Mouse (Mus musculus): ENCODE measurements around the gene Larp1.
"Not testable (repeated sequence)": the region's sequence is repeated elsewhere in the genome, so short reads cannot be mapped to it uniquely, and the experiment has no call there.

Gene Larp1

GRCm38 (mm10) chr11:58031176-58031575 is 22.3 kb downstream of the Larp1 start:
- DNase-seq = no peak

GRCm38 (mm10) chr11:58033635-58034034 is 24.8 kb downstream of the Larp1 start:
- peak; percentile 29 for DNase-seq

- peak; percentile 47 for DNase-seq
Measured at GRCm38 (mm10) chr11:58039027-58039426, 30.2 kb downstream of the Larp1 start.

- DNase-seq = no peak
Measured at GRCm38 (mm10) chr11:58042861-58043431, 34.1 kb downstream of the Larp1 start.

- no peak for DNase-seq
Measured at GRCm38 (mm10) chr11:58046438-58046837, 37.6 kb downstream of the Larp1 start.

- DNase-seq = peak; percentile 67
Measured at GRCm38 (mm10) chr11:58057455-58057854, 48.6 kb downstream of the Larp1 start.

GRCm38 (mm10) chr11:58059752-58060151 is 50.9 kb downstream of the Larp1 start:
- DNase-seq = not testable (repeated sequence)

GRCm38 (mm10) chr11:58061218-58061617 is 52.4 kb downstream of the Larp1 start:
- DNase-seq = not testable (repeated sequence)

- DNase-seq = no peak
Measured at GRCm38 (mm10) chr11:58062586-58062985, 53.7 kb downstream of the Larp1 start.

GRCm38 (mm10) chr11:58065025-58065424 is 56.2 kb downstream of the Larp1 start:
- DNase-seq = no peak

GRCm38 (mm10) chr11:58072978-58073377 is 64.1 kb downstream of the Larp1 start:
- DNase-seq = no peak

GRCm38 (mm10) chr11:58077270-58077669 is 68.4 kb downstream of the Larp1 start:
- DNase-seq = no peak

- DNase-seq = no peak
Measured at GRCm38 (mm10) chr11:58081716-58082115, 72.9 kb downstream of the Larp1 start.

GRCm38 (mm10) chr11:58092541-58092940 is 83.7 kb downstream of the Larp1 start:
- DNase-seq = peak; percentile 6

GRCm38 (mm10) chr11:58093021-58093528 is 84.2 kb downstream of the Larp1 start, which contains the start of gene Gm12248:
Gene Gm12248 (minus strand): TSS chr11:58093134.
- DNase-seq = peak; percentile 53

- no peak for DNase-seq
Measured at GRCm38 (mm10) chr11:58094766-58095165, 85.9 kb downstream of the Larp1 start.

- no peak for DNase-seq
Measured at GRCm38 (mm10) chr11:58095561-58095960, 86.7 kb downstream of the Larp1 start.

GRCm38 (mm10) chr11:58096160-58096559 is 87.3 kb downstream of the Larp1 start:
- peak; percentile 10 for DNase-seq

GRCm38 (mm10) chr11:58096821-58097620 is 88.2 kb downstream of the Larp1 start:
- DNase-seq = peak; percentile 20

- peak; percentile 5 for DNase-seq
Measured at GRCm38 (mm10) chr11:58097621-58098365, 88.9 kb downstream of the Larp1 start.

GRCm38 (mm10) chr11:58098366-58098720 is 89.5 kb downstream of the Larp1 start:
- DNase-seq = not testable (repeated sequence)

GRCm38 (mm10) chr11:58100006-58100405 is 91.1 kb downstream of the Larp1 start:
- DNase-seq = no peak

- DNase-seq = no peak
Measured at GRCm38 (mm10) chr11:58101194-58101720, 92.4 kb downstream of the Larp1 start.
